Mouse (Mus musculus) embryonic fibroblast, embryonic 13.5 days (primary cell): ENCODE results near the gene Cdt1.

Experiments used
- CTCF ChIP-seq: IDR thresholded peaks from 2 replicates; pipeline ENCODE4 v1.5.1; 2011; ENCODE audit warnings: mild to moderate bottlenecking, control low read depth, low read length, moderate library complexity, borderline replicate concordance; ENCODE audit not compliant: insufficient read depth
- POLR2A ChIP-seq: IDR thresholded peaks from 2 replicates; pipeline ENCODE4 v1.6.1; 2011; ENCODE audit warnings: low read depth, mild to moderate bottlenecking, control low read depth, low read length, moderate library complexity

DNA sequence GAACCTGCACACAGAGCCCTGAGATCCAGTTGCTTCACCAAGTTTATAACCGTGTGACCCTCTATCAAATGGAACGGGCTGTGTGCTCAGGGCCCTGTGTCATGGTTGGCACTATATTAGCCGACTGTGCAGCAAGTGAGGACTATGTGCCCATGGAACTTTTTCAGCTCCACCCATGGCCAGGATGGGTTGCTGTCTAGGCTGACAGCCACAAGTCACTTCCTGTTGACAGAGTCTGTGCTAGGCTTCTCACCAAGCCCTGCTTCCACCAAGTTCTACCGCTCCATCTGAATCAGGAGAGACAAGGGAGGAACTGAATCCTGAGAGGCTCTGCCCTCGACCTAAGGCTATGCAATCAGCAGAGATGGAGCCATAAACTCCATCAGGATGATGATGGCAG lies 6.6 kb upstream of the Cdt1 start:
- TF ChIP-seq CTCF: no peak
- TF ChIP-seq POLR2A: no peak
